Mouse (Mus musculus) midbrain, postnatal 0 days (tissue): ENCODE data around the gene Nek5. TPM values are rescaled to one million over a fixed set of nuclear protein-coding genes. Genes with fewer than 3 reads are reported as not detected.

Source experiments
- ATAC-seq: fragments of 200-750 bp; cut with Nextera tagmentation; 2 replicates; pipeline ENCODE4 v1.8.0; 2017; ENCODE audit warnings: moderate number of reproducible peaks, mild to moderate bottlenecking, moderate TSS enrichment, moderate library complexity; ENCODE audit not compliant: low FRiP score
- DNase-seq: peaks from one replicate; pipeline ENCODE4 v3.0.0-alpha.2; 2015; ENCODE audit warnings: low spot score
- H3K27ac ChIP-seq: fragments of 300-500 bp; sonication (generic); 2 replicates; pipeline ENCODE4 v1.5.1; 2014; ENCODE audit warnings: low read depth, mild to moderate bottlenecking, low read length, mixed read lengths
- H3K27me3 ChIP-seq: fragments of 300-500 bp; sonication (generic); 2 replicates; pipeline ENCODE4 v1.6.1; 2014; ENCODE audit warnings: low read length, control low read depth, mixed read lengths; ENCODE audit not compliant: insufficient read depth
- H3K36me3 ChIP-seq: fragments of 300-500 bp; sonication (generic); 2 replicates; pipeline ENCODE4 v1.6.1; 2014; ENCODE audit warnings: low read length, control low read depth, mixed read lengths; ENCODE audit not compliant: insufficient read depth
- H3K4me1 ChIP-seq: fragments of 300-500 bp; sonication (generic); 2 replicates; pipeline ENCODE4 v1.6.1; 2014; ENCODE audit warnings: mild to moderate bottlenecking, control low read depth, antibody characterized with exemption, low read length, mixed read lengths; ENCODE audit not compliant: insufficient read depth
- H3K4me2 ChIP-seq: fragments of 300-500 bp; sonication (generic); 2 replicates; pipeline ENCODE4 v1.6.1; 2014; ENCODE audit warnings: low read depth, mild to moderate bottlenecking, low read length, mixed read lengths; ENCODE audit not compliant: poor library complexity, severe bottlenecking
- H3K4me3 ChIP-seq: fragments of 300-500 bp; sonication (generic); 2 replicates; pipeline ENCODE4 v1.5.1; 2014; ENCODE audit warnings: low read depth, mild to moderate bottlenecking, low read length, moderate library complexity
- H3K9ac ChIP-seq: fragments of 300-500 bp; sonication (generic); replicated peaks from 2 replicates; pipeline ENCODE4 v1.6.1; 2014; ENCODE audit warnings: mild to moderate bottlenecking, low read length, moderate library complexity, mixed read lengths; ENCODE audit not compliant: poor library complexity, severe bottlenecking
- H3K9me3 ChIP-seq: fragments of 300-500 bp; sonication (generic); 2 replicates; pipeline ENCODE4 v1.6.1; 2016; ENCODE audit warnings: low read length, control low read depth
- CTCF ChIP-seq: IDR thresholded peaks from 2 replicates; pipeline ENCODE4 v1.5.1; 2016; ENCODE audit warnings: antibody characterized with exemption, mild to moderate bottlenecking
- WGBS: fragments of 180-500 bp; shearing (Covaris S2); extraction: QIAGEN DNeasy Blood & Tissue Kit; methylation state at CpG from one replicate; pipeline ENCODE4 v1.1.7; 2014; 5-methylcytosine and 5-hydroxymethylcytosine counted together
- polyA plus RNA-seq: library from polyadenylated mRNA; unstranded; fragments of >200 nt; fragmentation: Nextera tagmentation; extraction: Ambion mirVana; gene quantifications from 2 replicates; pipeline ENCODE4 v1.2.1, GENCODE M21; 2015
- total RNA-seq: library from RNA; depleted of rRNA; stranded (reverse); fragments of >200 nt; gene quantifications from 2 replicates; pipeline ENCODE4 v1.2.3, GENCODE M21; 2014

Nek5 gene
- total and polyA plus RNA-seq, 2 experiments from 2014 or later = 0.66 to 1.1 TPM

GRCm38 (mm10) chr8:22060446-22060889 is 64.4 kb downstream of the Nek5 start, which contains the start of gene Alg11:
Gene Alg11, plus strand, starts transcription at chr8:22060721.
- Histone ChIP-seq H3K36me3 (peaks cover 3% of the 10 kb centered on the region; the same call in 1 of the 2 replicates), H3K4me2 (peak within 1 kb of the TSS; percentile 94), H3K27ac (peak within 1 kb of the TSS; percentile 55; the same call in 1 of the 2 replicates), H3K9me3 (no peaks in the 10 kb centered on the region), H3K27me3 (no peaks in the 10 kb centered on the region), H3K9ac (peak within 1 kb of the TSS; percentile 68), H3K4me3 (peak within 1 kb of the TSS; percentile 82), H3K4me1 (no peaks in the 10 kb centered on the region)
- WGBS = under 1% methylated on average over 32 of the region's 36 CpGs
- TF ChIP-seq CTCF = peak; percentile 41; the same call in 1 of the 2 replicates
- ATAC-seq = peak; percentile 100
- DNase-seq = peak; percentile 99

- no peaks in the 10 kb centered on the region for H3K27me3 ChIP-seq
- no peak for TF ChIP-seq CTCF
- H3K4me3 ChIP-seq = peak within 1 kb of the TSS; percentile 82
- no peaks in the 10 kb centered on the region; the same call in 1 of the 2 replicates for H3K36me3 ChIP-seq
- peak within 1 kb of the TSS; percentile 55; the same call in 1 of the 2 replicates for H3K27ac ChIP-seq
- H3K4me1 ChIP-seq = no peaks in the 10 kb centered on the region
- peak within 1 kb of the TSS; percentile 68 for H3K9ac ChIP-seq
- DNase-seq = no peak
- peak; percentile 86 for ATAC-seq
- peak within 1 kb of the TSS; percentile 94 for H3K4me2 ChIP-seq
- WGBS = 2% methylated on average over 39 of the region's 46 CpGs
- no peaks in the 10 kb centered on the region for H3K9me3 ChIP-seq
These were observed 64.9 kb downstream of the Nek5 start, which contains the start of gene Atp7b for GRCm38 (mm10) chr8:22059821-22060445. Gene Atp7b, minus strand, starts transcription at chr8:22060305.

DNA sequence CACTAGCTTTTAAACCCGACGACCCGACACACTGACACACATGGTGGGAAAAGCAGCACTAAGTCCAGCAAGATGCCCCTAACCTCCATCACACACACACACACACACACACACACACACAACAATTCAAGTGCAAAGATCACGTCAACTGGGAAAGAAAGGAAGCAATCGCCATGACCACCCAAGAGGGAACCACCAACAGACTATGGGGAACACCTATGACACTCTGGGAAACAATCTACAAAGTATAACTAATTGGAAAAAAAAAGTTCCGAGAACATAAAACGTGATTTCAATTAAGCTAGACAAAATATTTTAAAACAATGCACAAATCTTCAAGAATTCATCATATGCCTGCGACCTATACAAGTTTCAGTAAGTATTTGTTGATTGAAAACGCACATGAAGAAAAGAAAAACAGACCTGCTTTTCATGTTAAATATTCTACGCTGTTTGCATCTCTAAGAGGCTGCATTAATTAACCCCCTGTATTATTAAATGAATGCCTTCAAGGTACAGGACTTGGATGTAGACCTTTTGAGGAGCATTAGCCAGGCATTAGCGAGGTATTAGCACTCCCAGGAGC is 65.6 kb downstream of the Nek5 start:
- 35% methylated on average over 11 of the region's 11 CpGs for WGBS
- no peak for DNase-seq

GRCm38 (mm10) chr8:22058368-22058767 is 66.5 kb downstream of the Nek5 start:
- Histone ChIP-seq H3K9me3 (no peaks in the 10 kb centered on the region), H3K4me3 (no peak overlapping the region), H3K27me3 (no peaks in the 10 kb centered on the region), H3K4me1 (no peaks in the 10 kb centered on the region), H3K36me3 (no peaks in the 10 kb centered on the region), H3K4me2 (no peak overlapping the region), H3K9ac (no peak overlapping the region), H3K27ac (no peak overlapping the region)
- whole genome bisulfite sequencing = 79% methylated on average over 9 of the region's 9 CpGs
- ATAC-seq (no peak), DNase-seq (no peak)
- no peak for TF ChIP-seq CTCF

More for the DNA sequence above, 65.6 kb downstream of the Nek5 start:
- no peaks in the 10 kb centered on the region for H3K4me1 ChIP-seq
- peak overlapping the region; percentile 68; the same call in 1 of the 2 replicates for H3K9ac ChIP-seq
- no peaks in the 10 kb centered on the region for H3K9me3 ChIP-seq
- no peaks in the 10 kb centered on the region for H3K27me3 ChIP-seq
- no peaks in the 10 kb centered on the region; the same call in 1 of the 2 replicates for H3K36me3 ChIP-seq
- H3K4me3 ChIP-seq = peak overlapping the region; percentile 82
- H3K4me2 ChIP-seq = peak overlapping the region; percentile 94
- no peak overlapping the region for H3K27ac ChIP-seq
- TF ChIP-seq CTCF = no peak
- ATAC-seq = no peak

GRCm38 (mm10) chr8:22056850-22057249 is 68.0 kb downstream of the Nek5 start:
- ATAC-seq (no peak), DNase-seq (no peak)
- 72% methylated on average over 3 of the region's 3 CpGs for WGBS
- H3K27me3 ChIP-seq = no peaks in the 10 kb centered on the region
- H3K4me2 ChIP-seq = no peak overlapping the region
- H3K4me1 ChIP-seq = no peaks in the 10 kb centered on the region
- no peaks in the 10 kb centered on the region for H3K36me3 ChIP-seq
- no peak overlapping the region for H3K4me3 ChIP-seq
- no peak overlapping the region for H3K27ac ChIP-seq
- TF ChIP-seq CTCF = no peak
- H3K9ac ChIP-seq = no peak overlapping the region
- no peaks in the 10 kb centered on the region for H3K9me3 ChIP-seq

- H3K27me3 ChIP-seq = no peaks in the 10 kb centered on the region
- H3K9ac ChIP-seq = no peak overlapping the region
- no peaks in the 10 kb centered on the region for H3K9me3 ChIP-seq
- no peak for TF ChIP-seq CTCF
- H3K4me2 ChIP-seq = no peak overlapping the region
- H3K27ac ChIP-seq = no peak overlapping the region
- ATAC-seq (no peak), DNase-seq (no peak)
- no peak overlapping the region for H3K4me3 ChIP-seq
- 94% methylated on average over 2 of the region's 2 CpGs for WGBS
- no peaks in the 10 kb centered on the region for H3K4me1 ChIP-seq
- no peaks in the 10 kb centered on the region for H3K36me3 ChIP-seq
These were observed 69.4 kb downstream of the Nek5 start for GRCm38 (mm10) chr8:22055492-22055877.
